Mouse (Mus musculus) layer of hippocampus, postnatal 14 days (tissue): Measurements from ENCODE around the gene Acaa1b. TPM values are rescaled to one million over a fixed set of nuclear protein-coding genes. Genes with fewer than 3 reads are reported as not detected.
A peak's percentile ranks its signal among the peaks of the same experiment; 100 is the strongest.

Source experiments
- DNase-seq, 2 experiments: peaks; one replicate each; pipeline ENCODE4 v3.0.0; 2021 to 2022; ENCODE audit warnings: low spot score in 2 of 2, mixed read lengths in 1 of 2
- long read RNA-seq, 2 experiments: library from polyadenylated mRNA; stranded (forward); transcript quantifications; one replicate each; pipeline ENCODE4 v2.0.0; 2021
- total RNA-seq, 2 experiments: library from RNA; stranded (reverse); gene quantifications; 2 replicates each; pipeline ENCODE4 v1.2.3; 2021

Gene Acaa1b
- total RNA-seq: 1 to 10 TPM; 1.2 to 1.3 TPM
- long read RNA-seq, experiment 1, partial matches to known transcripts: 1 of 2 reads
- long read RNA-seq, experiment 1, other reads (novel, unspliced or antisense): 0 of 2 reads
- long read RNA-seq, experiment 2, partial matches to known transcripts: 1 of 4 reads
- long read RNA-seq, experiment 2, other reads (novel, unspliced or antisense): 1 of 4 reads

DNA sequence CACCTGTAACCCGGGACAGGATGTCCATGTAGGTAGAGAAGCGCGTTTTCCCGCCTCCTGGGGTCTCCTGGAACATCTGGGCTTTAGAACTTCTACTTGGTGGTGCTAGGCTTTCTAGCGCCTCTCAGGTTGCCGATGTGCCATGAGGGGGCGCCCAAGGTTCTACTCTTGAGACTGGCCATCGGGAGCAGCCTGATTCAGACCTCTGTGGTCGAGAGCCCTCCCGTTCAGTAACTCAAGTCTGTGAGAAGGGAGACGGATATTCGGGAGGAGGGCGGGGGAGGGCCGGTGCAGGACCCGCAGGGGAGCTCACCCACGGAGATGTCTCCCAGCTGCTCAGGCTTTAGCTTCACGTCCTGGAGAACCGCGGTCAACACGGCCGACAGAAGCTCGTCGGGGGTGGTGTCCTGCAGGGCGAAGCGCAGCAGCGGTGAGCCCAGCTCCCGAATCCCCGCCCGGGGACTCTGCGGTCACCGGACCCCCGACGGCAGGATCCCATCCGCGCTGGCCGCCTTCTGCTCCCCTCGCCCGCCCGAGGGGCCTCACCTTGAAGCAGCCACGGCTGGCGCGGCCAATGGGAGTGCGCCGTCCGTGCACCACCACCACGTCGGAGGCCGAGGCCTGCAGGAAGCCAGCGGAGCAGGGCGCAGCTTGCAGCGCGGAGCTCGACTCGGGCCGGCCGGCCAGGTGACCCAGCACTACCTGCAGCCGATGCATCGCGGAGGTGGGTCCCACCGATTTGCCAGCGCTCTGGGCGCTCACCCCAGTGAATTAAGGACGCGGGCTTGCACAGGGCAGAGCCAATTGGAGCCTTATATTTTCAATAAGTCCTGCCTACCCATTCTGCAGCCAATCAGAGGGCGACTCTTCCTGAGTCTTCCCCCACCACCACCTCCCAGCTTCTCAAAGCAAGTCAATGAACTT is at the start of gene Acaa1b:
TSS of gene Acaa1b (minus strand) at position 816 of the 924 bp plus-strand sequence.
- DNase-seq: peak; percentile 50 to 73

DNA sequence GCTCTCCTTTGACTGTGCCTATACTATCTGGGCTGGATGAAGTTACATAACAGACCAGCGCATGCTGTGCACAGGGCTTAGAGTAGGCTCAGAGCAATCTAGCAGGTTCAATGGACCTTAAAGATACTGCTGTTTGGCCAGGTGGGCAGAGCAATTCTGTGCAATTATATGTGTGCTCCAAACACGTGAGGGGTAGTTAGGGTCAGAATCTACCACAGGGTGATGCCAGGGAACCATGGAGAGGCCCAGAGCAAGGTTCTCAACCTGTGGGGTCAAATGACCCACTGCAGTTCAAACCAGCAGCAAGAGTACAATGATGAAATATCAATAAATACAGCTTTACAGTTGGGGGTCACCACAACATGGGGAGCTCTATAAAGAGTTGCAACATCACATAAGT is 49.8 kb upstream of the Acaa1b start:
- DNase-seq: no peak

DNA sequence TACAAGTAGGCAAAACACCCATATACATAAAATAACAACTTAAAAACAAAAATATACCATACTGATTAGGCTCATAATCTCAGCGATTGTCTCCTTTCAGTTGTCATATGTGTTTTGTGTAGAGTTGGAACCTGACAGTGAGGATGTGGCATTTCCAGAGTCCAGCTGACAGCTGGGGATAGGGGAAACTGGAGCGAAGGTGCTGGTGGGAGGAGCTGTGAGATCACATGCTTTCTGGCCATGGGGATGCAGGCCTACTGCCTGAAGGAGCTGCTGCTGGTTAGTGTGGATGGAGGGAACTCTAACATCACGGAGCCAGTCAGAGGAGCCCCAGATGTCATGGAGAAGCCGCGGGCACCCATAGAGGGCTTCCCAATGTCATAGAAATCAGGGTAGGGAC is 48.9 kb upstream of the Acaa1b start:
- DNase-seq: no peak

DNA sequence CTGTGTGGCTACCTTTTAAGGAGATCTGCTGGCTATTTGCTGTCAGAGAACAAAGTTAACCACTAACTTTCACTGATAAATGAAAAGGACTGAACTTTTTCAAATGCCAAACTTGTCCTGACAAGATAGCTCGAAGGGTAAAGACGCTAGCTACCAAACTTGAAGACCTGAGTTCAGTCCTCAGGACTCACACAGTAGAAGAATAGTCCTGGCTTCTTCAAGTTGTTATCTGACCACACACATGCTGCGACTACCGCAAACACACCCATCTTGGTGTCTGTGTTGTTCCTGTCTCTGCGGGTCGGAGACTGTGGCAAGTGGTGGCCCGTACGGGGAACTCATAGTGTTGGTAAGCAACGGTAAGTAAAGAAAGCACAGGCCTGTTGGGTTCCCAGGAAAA is 46.7 kb upstream of the Acaa1b start:
- no peak for DNase-seq

DNA sequence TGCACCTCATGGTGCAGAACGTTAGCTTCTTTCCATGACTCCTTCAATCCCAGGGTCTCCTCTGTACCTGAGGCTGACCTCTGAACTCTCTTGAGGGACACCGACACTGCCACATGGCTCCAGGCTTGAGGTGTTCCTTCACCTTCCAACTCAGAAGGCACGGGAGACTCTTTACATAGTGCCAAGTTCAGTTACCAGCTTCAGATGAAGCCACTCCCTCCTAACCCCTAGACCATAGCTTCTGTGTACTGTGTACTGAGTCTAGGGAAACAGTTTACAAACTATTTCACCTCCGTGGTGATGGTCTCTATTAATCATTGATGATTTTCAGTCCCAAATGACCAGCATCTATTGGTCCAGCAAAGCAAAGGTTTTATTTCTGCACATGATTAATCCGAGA is 44.8 kb upstream of the Acaa1b start:
- DNase-seq: no peak

DNA sequence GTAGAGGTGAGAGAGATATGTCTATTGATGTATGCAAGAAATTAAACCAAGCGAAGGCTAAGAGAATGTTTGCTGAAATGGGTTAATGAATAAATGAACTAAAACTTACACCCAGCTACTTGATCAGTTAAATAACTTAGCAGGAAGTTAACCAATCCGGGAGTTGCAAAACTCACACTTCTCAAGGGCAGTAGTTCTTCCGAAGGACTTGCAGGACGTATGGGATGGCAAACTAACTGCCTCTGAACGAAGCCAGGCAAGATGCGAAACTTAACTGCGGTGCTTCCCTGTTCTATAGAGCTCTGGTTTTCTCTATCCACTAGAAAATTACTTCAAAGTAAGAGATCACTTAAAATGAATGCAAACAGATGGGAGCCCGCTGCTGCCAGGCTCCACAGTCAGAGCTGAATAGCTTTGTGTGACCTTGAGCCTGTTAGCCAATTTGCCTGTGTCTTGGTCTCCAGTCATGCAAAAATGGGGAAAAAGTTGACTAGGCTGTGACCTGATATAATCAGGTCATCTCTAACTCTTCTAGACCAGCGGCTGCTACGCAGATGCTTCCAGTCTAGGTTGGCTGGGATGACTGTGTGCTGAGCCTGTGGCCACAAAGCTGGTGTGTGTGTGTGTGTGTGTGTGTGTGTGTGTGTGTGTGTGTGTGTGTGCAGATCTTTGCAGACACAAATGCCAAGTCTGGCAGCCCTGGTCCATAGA is 42.4 kb upstream of the Acaa1b start:
- no peak for DNase-seq

DNA sequence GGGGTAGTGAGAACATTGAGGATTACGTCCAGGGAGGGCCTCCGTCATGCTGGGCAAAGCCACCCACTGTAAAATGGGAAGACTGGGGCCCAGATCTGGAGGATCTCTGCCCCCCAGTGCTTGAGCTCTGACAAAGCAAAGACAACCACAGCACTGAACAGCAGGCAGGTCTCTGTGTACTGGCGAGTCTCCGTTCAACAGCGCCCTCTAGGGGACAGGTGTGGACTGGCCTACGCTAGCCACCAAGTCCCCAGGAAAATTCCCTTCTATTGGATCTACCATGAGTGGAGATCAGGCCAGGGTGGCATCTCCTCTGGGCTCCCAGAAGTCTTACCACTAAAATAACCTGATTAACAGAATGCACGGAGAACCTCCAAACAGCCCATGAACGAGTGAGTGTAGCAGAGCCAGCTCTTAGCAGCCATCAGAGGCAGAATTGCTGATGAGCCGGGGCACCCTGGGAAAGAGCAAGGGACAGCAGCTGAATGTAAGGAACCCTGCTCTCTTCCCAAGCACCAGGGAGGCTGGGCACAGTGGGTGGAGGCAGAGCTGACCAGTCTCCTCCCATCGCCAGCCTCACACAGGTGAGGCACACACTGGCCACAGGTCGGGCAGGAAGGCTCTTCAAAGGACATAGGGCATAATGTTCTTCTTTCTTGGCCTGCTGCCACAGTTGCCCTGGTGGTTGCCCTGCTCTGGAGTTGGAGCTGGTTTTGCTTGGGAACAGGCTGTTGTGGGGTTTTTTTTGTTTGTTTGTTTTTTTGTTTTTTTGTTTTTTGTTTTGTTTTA is 35.5 kb upstream of the Acaa1b start:
- no peak for DNase-seq

DNA sequence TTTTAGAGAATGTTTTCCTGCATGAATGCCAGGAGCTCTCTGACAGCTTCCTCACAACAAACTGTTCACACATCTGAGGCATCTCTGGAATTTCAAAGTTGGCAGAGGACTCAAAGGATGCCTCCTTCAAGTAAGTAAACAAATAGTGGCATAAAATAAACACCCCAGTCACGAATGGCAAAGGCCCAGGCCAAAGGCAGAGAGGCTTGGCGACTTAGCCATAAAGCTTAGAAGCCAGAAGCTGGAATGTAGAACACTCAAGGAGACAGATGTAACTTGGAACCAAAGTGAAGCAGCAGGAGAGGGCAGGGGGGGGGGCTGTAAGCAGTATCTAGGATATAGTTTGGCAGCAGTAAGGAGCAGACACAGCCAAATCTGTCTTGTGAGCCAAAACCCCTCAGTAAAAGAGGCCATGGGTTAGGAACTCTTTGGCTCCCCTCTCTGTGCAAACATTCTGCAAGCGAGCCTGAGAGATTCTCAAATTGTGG is 24.4 kb upstream of the Acaa1b start:
- DNase-seq: peak; percentile 6 to 16

DNA sequence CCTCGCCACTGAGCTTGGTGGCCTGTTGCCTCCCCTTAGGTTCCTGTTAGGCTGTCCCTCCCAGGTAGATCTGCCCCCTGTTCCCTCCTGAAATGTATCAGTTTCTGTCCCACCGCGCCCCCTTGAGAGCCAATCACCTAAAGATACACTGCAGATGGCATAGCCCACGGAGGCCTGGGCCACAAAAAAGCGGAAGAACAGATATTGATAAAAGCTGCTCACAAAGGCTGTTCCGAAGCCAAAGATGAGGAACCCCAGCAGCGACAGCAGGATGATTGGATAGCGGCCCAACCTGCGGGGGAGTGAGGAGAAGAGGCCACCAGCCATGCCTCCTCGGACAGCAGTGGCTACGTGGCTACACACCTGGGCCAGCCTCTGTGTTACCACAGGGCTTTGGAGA is 22.4 kb upstream of the Acaa1b start:
- no peak for DNase-seq

DNA sequence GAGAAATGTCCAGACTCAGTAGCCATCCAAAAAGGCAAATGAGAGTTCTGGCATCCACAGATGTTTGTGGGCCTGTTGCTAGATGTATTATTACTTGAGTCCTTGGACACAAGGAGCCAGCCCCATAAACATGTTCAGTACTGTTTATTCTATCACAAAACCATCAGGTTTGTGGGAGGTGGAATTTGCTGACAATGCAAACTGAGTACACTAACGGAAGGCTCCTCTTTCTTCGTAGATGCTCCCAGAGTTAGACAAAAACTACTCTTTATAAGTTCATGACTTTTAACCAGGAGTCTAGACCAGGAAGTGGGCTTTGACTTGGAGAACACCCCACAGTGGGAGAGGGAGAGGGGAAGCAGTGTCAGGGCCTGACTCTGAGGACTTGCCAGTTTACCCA is 10.7 kb upstream of the Acaa1b start:
- DNase-seq: no peak

DNA sequence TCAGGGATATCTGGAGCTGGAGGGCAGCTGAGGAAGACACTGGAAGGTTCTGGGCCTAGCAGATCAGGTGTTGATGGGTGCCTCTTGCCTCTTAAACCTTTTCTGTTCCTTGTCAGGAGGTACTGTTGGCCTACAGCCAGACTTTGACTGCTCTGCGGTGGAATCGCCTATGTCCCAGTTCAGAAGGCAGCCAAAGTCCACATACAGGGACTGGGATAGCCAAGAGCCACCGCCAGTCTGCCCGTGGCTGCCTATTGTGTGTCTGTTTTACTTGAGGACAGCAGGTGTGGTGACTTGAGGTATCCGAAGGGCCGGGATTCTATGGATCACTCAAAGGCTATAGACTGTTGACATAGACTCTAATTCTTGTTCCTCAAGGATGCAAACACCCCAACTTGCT is 8.7 kb upstream of the Acaa1b start:
- DNase-seq: no peak

DNA sequence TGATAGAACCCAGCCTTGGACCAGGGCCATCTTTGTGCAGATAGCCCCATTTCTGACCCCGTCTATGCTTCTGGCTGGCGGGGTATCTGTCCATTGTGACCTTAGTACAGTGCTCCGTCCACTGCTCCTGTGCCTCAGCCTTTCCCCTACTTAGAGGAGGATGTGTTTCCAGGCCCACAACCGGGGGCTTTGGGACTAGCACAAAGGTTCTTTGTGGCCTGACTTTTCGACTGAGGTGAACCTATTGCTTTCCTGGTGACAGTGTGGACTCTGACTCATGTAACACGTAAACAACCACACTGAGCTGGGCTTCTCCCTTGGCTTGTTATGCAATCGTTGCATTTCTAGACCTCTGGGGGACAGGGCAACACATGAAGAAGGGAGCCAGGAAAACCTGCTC is 7.8 kb upstream of the Acaa1b start:
- no peak for DNase-seq

DNA sequence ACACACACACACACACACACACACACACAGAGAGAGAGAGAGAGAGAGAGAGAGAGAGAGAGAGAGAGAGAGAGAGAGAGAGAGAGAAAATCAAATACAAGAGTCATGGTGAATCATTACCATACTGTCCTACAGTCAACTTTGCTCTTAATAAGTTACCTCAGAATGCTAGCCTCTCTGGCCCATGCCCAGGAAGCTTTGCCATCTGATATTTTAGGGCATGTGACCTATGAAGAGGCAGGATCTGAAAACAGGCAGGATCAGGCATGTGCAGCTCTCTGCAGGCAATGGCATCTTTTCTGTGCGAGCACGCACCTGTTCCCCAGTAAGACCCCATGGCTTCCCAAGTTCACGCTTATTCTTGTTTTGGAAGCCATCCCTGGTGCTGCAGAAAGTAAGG is 3.8 kb upstream of the Acaa1b start:
- no peak for DNase-seq

DNA sequence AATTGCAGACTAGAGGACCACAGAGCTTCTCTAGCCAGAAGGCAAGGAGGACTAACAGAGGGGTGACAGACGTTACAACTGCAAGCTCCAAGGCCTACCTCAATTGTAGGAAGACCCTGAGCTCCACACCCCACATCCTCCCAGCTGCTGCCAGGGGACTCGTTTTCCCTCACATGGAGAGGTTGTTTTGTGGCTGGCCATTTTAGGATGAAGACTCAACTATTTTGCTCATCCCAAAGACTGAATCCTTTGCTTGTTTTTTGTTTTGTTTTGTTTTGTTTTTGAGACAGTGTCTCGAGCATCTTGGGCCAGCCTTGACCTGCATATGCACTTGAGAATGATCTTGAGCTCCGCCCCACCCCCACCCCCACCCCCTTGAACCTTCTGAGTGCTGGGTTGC is 2.0 kb upstream of the Acaa1b start, which contains the start of gene Gm47289:
TSS of gene Gm47289 (plus strand) at position 301 of the 400 bp plus-strand sequence.
- DNase-seq: no peak

DNA sequence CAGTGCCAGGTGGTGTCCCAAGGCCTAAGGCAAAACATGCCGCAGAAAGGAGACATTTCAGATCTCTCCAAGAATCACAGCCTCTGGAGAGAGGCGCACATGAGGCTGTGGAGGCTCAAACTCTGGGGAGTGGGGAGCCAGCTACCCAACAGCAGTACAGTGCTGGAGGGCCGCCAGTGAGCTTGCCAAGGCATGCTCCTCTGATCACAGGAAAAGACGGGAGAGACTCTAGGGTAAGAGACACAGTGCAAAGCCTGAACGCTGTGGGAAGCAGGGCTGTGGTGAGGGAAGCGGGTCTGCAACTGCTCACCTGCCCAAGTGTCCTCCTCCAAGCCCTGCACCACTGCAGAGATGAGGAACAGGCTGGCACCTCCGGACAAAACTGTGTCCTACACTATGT is 1.1 kb downstream of the Acaa1b start:
- DNase-seq: no peak

DNA sequence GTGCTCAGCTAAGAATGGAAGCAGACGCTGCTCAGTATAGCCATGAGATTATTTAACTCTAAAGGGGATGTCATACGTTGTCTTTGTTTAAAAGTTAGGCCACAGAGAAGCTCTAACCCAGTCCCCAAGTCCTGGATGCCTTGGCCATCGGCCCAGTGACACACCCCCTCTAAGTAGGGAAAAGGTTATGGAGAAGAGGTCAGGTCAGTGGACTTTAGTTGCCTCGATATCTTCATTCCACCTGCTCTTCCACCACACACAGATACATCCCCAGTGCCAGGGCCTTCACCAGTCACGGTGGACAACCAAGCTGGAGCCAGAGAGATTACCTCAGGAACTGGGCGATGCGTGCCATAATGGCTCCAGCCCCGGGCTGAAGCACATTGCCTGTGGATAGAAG is 1.5 kb downstream of the Acaa1b start:
- no peak for DNase-seq

DNA sequence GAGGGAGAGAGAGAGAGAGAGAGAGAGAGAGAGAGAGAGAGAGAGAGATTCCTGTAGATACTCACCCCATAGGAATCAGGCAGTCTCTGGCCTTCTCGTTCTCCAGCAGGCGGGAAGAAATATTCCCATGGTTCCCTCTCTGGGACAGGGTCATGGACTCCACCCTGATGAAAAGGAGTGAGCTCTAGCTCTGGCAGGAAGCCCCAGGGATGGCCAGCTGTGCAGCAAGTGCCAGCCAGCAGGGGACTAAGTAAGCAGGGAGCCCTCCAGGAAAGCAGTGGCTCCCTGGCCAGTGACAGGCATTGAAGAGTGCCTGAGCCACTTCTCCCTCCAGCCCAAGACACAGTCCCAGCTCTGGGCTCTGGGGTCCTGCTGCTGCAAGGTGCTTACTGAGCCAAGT is 5.1 kb downstream of the Acaa1b start:
- no peak for DNase-seq

DNA sequence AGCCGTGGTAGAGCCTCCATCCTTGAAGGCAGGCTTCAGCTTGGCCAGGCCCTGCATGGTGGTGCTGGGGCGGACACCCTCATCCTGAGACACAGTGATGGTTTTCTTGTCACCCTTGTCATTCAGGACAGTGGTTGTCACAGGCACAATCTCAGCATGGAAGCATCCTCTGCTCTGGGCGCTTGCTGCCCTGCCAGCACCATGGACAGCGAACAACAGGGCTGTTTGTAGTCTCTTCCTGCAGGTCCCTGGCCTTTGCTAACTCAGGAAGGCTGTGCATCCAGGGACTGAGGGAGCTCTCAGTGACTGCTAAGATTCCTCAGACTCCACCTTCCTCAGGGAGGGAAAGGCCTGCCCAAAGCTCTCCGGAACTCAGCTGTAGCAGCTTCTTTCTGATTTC is 7.3 kb downstream of the Acaa1b start:
- DNase-seq: no peak

DNA sequence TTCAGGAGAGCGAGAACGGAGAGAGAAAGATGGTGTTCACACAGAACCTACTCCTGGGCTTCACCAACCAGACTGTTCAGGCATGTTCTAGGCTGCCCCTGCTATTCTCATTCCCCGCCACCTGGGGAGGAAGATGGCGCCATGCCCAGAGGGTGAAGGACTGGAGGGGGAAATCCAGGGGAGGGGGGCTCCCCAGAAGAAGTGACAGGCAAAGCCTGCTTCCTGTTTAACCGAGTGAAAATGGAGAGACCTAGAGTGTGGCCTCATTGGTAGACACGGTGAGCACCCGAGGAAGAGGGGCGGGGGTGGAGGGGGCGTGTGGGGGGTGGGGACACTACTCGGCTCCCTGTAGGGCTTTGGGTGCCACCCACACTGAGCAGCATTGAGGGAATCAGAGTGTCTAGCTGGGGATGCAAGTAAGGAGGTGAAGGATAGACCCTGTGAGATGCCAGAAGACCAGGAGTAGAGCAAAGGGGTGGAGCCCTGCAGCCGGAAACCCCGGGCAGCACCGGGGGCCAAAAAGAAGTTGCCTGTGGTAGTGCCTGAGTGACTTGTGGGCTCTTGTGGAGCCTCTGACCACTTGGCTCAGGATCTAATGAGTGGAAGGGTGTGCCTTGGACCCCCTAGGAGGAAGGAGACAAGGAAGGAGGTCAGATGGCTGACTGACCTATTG is 10.7 kb downstream of the Acaa1b start:
- no peak for DNase-seq

DNA sequence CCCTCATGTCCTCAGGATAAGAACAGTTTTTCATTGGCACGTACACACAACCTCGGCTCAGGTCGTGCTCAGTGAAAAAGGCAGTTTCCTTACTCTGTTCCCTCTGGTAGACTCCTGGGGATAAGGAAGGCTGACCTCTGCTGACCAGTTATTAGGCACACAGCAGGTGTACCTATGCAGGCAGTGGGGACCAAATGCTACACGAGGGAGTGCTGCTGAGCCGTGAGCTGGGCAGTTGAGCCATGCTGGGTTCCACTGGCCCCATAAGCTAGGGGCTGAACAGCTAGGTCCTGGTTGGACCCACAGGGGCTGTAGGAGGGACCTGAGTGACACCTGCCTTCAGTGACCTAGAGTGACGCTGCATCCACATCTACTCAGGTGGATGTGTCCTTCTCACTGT is 11.3 kb downstream of the Acaa1b start:
- DNase-seq: no peak

DNA sequence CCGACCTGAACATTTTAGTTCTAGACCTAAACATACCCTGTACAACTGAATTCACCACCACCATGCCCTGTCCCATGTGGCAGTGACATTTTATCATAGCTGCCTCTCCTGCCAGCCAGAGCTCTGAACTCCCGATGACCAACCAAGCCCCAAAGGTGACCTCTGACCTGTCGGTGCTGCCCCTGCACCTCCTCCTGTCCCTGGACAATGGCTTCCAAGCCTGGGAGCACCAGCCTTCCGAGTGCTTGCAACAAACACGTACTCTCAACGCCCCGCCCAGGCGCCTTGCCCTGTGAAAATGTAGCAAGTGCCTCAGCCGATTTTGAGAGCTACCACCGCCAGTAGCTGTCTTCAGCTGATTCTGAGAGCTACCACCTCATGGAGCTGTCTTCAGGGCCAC is 11.8 kb downstream of the Acaa1b start:
- DNase-seq: no peak
